Comparison of ENCODE assay signal across 8 mouse cellular contexts in the genomic region with DNA sequence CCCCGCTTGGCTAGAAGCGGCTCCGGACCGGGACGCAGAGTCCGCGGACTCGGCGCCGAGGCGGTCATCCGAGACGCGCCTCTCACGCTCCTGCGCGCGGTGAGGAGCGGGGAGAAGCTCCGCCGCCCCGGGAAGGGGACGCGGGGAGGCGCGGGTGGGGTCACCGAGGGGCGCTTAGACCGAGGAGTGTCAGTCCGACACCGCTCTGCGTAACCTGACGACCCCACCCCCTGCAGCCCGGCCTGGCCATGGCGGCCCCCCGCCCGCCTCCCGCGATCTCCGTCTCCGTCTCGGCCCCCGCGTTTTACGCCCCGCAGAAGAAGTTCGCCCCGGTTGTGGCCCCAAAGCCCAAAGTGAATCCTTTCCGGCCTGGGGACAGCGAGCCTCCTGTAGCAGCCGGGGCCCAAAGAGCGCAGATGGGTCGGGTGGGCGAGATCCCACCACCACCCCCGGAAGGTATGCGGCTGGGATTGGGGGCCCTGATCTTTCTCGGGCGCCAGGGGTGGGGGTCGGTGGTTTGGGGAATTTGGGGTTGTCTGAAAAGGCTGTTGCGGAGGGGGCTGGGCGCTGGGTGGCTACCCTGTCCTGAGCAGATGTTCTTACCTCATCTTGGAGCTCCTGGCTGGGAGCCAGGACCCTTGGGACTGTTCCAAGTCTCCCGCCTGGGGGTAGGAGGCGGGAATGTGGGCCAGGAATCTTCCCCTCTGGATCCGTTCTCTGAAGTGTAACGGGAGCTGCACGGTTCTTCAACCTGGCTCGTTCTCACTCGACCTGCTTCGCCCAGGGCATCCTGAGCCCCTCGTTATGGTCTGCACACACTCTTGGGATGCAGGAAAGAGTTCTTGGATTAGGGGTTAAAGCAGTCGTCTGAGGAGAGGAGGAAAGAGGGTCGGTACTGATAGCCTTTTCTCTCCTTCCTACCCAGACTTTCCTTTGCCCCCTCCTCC. TPM values are rescaled to one million over a fixed set of nuclear protein-coding genes. Genes with fewer than 3 reads are reported as not detected.
DNase-seq lines count a peak whose midpoint lies in the region; ATAC-seq and TF ChIP-seq lines count a peak whose summit lies in the region.

No protein-coding gene starts in this region.

- peak overlapping the region; percentile 88 for H3K4me2 ChIP-seq in limb, embryonic 13.5 days (replicated peaks)
- peak overlapping the region; percentile 93 for H3K4me2 ChIP-seq in midbrain, embryonic 16.5 days (ENCODE audit: low read length)

- peaks cover 43% of the 10 kb centered on the region for H3K36me3 ChIP-seq in embryonic facial prominence, embryonic 10.5 days (replicated peaks)
- peaks cover 33% of the 10 kb centered on the region for H3K36me3 ChIP-seq in limb, embryonic 13.5 days
- H3K36me3 ChIP-seq in midbrain, embryonic 16.5 days (ENCODE audit: control insufficient read depth, insufficient read depth, low read length): no peaks in the 10 kb centered on the region
- no peaks in the 10 kb centered on the region for H3K36me3 ChIP-seq in thymus, adult 2 months (ENCODE audit: control insufficient read depth, insufficient read depth, low read length)

- peak overlapping the region; percentile 89 for H3K9ac ChIP-seq in limb, embryonic 13.5 days
- peak overlapping the region; percentile 72 for H3K9ac ChIP-seq in midbrain, embryonic 16.5 days (ENCODE audit: low read depth, low read length)

- no peak for TF ChIP-seq POLR2A in thymus, adult 2 months (IDR thresholded peaks at IDR 0.05; ENCODE audit: control insufficient read depth, extremely low read depth, insufficient read depth, low read length, poor library complexity)

- H3K4me1 ChIP-seq in embryonic facial prominence, embryonic 10.5 days: peaks cover 43% of the 10 kb centered on the region
- H3K4me1 ChIP-seq in limb, embryonic 13.5 days: peaks cover 53% of the 10 kb centered on the region
- peaks cover 31% of the 10 kb centered on the region for H3K4me1 ChIP-seq in midbrain, embryonic 16.5 days (ENCODE audit: control insufficient read depth, insufficient read depth, low read length)
- peaks cover 38% of the 10 kb centered on the region for H3K4me1 ChIP-seq in thymus, adult 2 months (replicated peaks; ENCODE audit: control insufficient read depth, insufficient read depth, low read length)

- peak; percentile 29 for DNase-seq in 416B (ENCODE audit: low read depth)
- DNase-seq in adrenal gland, adult 2 months: peak; percentile 87
- DNase-seq in embryonic facial prominence, embryonic 10.5 days (ENCODE audit: low spot score): peak; percentile 70
- peak; percentile 81 for DNase-seq in heart, adult 8-10 months (ENCODE audit: low spot score)
- peak; percentile 91 to 95 for DNase-seq in kidney, adult 8-10 months
- peak; percentile 50 for DNase-seq in thymus, adult 2 months

- WGBS in embryonic facial prominence, embryonic 10.5 days: under 1% methylated on average over 72 of the region's 72 CpGs
- WGBS in limb, embryonic 13.5 days: under 1% methylated on average over 52 of the region's 72 CpGs
- under 1% methylated on average over 70 of the region's 72 CpGs for WGBS in midbrain, embryonic 16.5 days
- 2% methylated on average over 72 of the region's 72 CpGs for WGBS in thymus, adult 2 months

- no peaks in the 10 kb centered on the region for H3K9me3 ChIP-seq in embryonic facial prominence, embryonic 10.5 days
- H3K9me3 ChIP-seq in limb, embryonic 13.5 days: no peaks in the 10 kb centered on the region
- H3K9me3 ChIP-seq in midbrain, embryonic 16.5 days (replicated peaks; ENCODE audit: control insufficient read depth, low read length, poor library complexity, severe bottlenecking): no peaks in the 10 kb centered on the region

- no peaks in the 10 kb centered on the region for H3K27me3 ChIP-seq in embryonic facial prominence, embryonic 10.5 days (replicated peaks; ENCODE audit: low read depth, poor library complexity, severe bottlenecking)
- no peaks in the 10 kb centered on the region for H3K27me3 ChIP-seq in limb, embryonic 13.5 days
- H3K27me3 ChIP-seq in midbrain, embryonic 16.5 days (ENCODE audit: control insufficient read depth, insufficient read depth, low read depth, low read length): no peaks in the 10 kb centered on the region
- H3K27me3 ChIP-seq in thymus, adult 2 months (ENCODE audit: control insufficient read depth, insufficient read depth, low read length): no peaks in the 10 kb centered on the region

- peak overlapping the region; percentile 88 for H3K4me3 ChIP-seq in embryonic facial prominence, embryonic 10.5 days
- H3K4me3 ChIP-seq in limb, embryonic 13.5 days: peak overlapping the region; percentile 80
- H3K4me3 ChIP-seq in midbrain, embryonic 16.5 days (ENCODE audit: low read depth, low read length): peak overlapping the region; percentile 62
- peak overlapping the region; percentile 85 for H3K4me3 ChIP-seq in thymus, adult 2 months (ENCODE audit: control insufficient read depth, insufficient read depth, low read length)

- H3K27ac ChIP-seq in embryonic facial prominence, embryonic 10.5 days (replicated peaks): peak overlapping the region; percentile 97
- peak overlapping the region; percentile 96 for H3K27ac ChIP-seq in limb, embryonic 13.5 days
- H3K27ac ChIP-seq in midbrain, embryonic 16.5 days (ENCODE audit: low read length): peak overlapping the region; percentile 87
- H3K27ac ChIP-seq in thymus, adult 2 months (ENCODE audit: control insufficient read depth, insufficient read depth, low read length): no peak overlapping the region; the same call in 1 of the 2 replicates

- no peak for TF ChIP-seq CTCF in thymus, adult 2 months (IDR thresholded peaks at IDR 0.05; ENCODE audit: borderline replicate concordance, control insufficient read depth, extremely low read depth, insufficient read depth, low read length, poor library complexity)

- peak; percentile 38 for ATAC-seq in limb, embryonic 13.5 days (ENCODE audit: low FRiP score, low read depth)
- peak; percentile 73 for ATAC-seq in midbrain, embryonic 16.5 days

RNA-seq across cellular contexts. Expression of a gene that starts 0.9 kb away (rescaled TPM):
- total RNA-seq in adrenal gland, adult 2 months (2021): 100 to 1,000 TPM in 1 of 2 experiments, 10 to 100 TPM in 1; 96.9 to 121 TPM
- polyA plus RNA-seq in adrenal gland, adult 2 months (2012; rRNA removed): 192 and 204 TPM in 2 replicates
- 93.8 and 96.9 TPM in 2 replicates for polyA plus RNA-seq in embryonic facial prominence, embryonic 10.5 days (2016; fragmentation: Nextera tagmentation; extraction: Ambion mirVana)
- total RNA-seq in heart, adult 8-10 months (2022): 10 to 100 TPM; 39.3 to 47.4 (median 44.6) TPM
- 118 and 123 TPM in 2 replicates for polyA plus RNA-seq in limb, embryonic 13.5 days (2015; fragmentation: Nextera tagmentation; extraction: Ambion mirVana)
- 55.1 and 56.5 TPM in 2 replicates for polyA plus RNA-seq in midbrain, embryonic 16.5 days (2015; fragmentation: Nextera tagmentation; extraction: Ambion mirVana)
- polyA plus RNA-seq in thymus, adult 2 months (2012; rRNA removed): 209 and 222 TPM in 2 replicates

RNA-seq across cellular contexts. Expression of a gene that starts 22.8 kb away (rescaled TPM):
- total RNA-seq in adrenal gland, adult 2 months (2021): under 1 TPM; 0.23 to 0.86 TPM
- 0.18 and 0.37 TPM in 2 replicates for polyA plus RNA-seq in adrenal gland, adult 2 months (2012; rRNA removed)
- 3.9 and 5.1 TPM in 2 replicates for polyA plus RNA-seq in embryonic facial prominence, embryonic 10.5 days (2016; fragmentation: Nextera tagmentation; extraction: Ambion mirVana)
- total RNA-seq in heart, adult 8-10 months (2022): under 1 TPM; 0.19 to 0.37 (median 0.27) TPM
- 8.9 and 9.4 TPM in 2 replicates for polyA plus RNA-seq in limb, embryonic 13.5 days (2015; fragmentation: Nextera tagmentation; extraction: Ambion mirVana)
- polyA plus RNA-seq in midbrain, embryonic 16.5 days (2015; fragmentation: Nextera tagmentation; extraction: Ambion mirVana): 0.47 and 0.94 TPM in 2 replicates
- polyA plus RNA-seq in thymus, adult 2 months (2012; rRNA removed): 3.6 and 4.7 TPM in 2 replicates

RNA-seq across cellular contexts. Expression of a gene that starts 25.9 kb away (rescaled TPM):
- total RNA-seq in adrenal gland, adult 2 months (2021): under 1 TPM; 0.14 to 0.17 TPM
- 0.04 and 0.11 TPM in 2 replicates for polyA plus RNA-seq in adrenal gland, adult 2 months (2012; rRNA removed)
- 0.74 and 0.90 TPM in 2 replicates for polyA plus RNA-seq in embryonic facial prominence, embryonic 10.5 days (2016; fragmentation: Nextera tagmentation; extraction: Ambion mirVana)
- total RNA-seq in heart, adult 8-10 months (2022): under 1 TPM; 0.44 to 0.82 (median 0.51) TPM
- polyA plus RNA-seq in limb, embryonic 13.5 days (2015; fragmentation: Nextera tagmentation; extraction: Ambion mirVana): 0.45 and 0.56 TPM in 2 replicates
- 7.8 and 8.4 TPM in 2 replicates for polyA plus RNA-seq in midbrain, embryonic 16.5 days (2015; fragmentation: Nextera tagmentation; extraction: Ambion mirVana)
- polyA plus RNA-seq in thymus, adult 2 months (2012; rRNA removed): 0.17 and 0.24 TPM in 2 replicates

RNA-seq across cellular contexts. Expression of a gene that starts 49.7 kb away (rescaled TPM):
- 1 to 10 TPM in 1 of 2 experiments, under 1 TPM in 1; 0.90 to 7.2 TPM for total RNA-seq in adrenal gland, adult 2 months (2021)
- polyA plus RNA-seq in adrenal gland, adult 2 months (2012; rRNA removed): 0.50 and 0.63 TPM in 2 replicates
- not detected in 2 replicates for polyA plus RNA-seq in embryonic facial prominence, embryonic 10.5 days (2016; fragmentation: Nextera tagmentation; extraction: Ambion mirVana)
- total RNA-seq in heart, adult 8-10 months (2022): not detected
- not detected in 2 replicates for polyA plus RNA-seq in limb, embryonic 13.5 days (2015; fragmentation: Nextera tagmentation; extraction: Ambion mirVana)
- not detected in 2 replicates for polyA plus RNA-seq in midbrain, embryonic 16.5 days (2015; fragmentation: Nextera tagmentation; extraction: Ambion mirVana)
- 0.26 and 0.55 TPM in 2 replicates for polyA plus RNA-seq in thymus, adult 2 months (2012; rRNA removed)

RNA-seq across cellular contexts. Expression of a gene that starts 54.9 kb away (rescaled TPM):
- total RNA-seq in adrenal gland, adult 2 months (2021): 1 to 10 TPM in 1 of 2 experiments, under 1 TPM in 1; 0.62 to 4.4 TPM
- polyA plus RNA-seq in adrenal gland, adult 2 months (2012; rRNA removed): 0.16 TPM in 1 of 2 replicates, not detected in the other
- polyA plus RNA-seq in embryonic facial prominence, embryonic 10.5 days (2016; fragmentation: Nextera tagmentation; extraction: Ambion mirVana): not detected in 2 replicates
- total RNA-seq in heart, adult 8-10 months (2022): under 1 TPM in 1 of 4 experiments, not detected in 3; 0.25 TPM
- polyA plus RNA-seq in limb, embryonic 13.5 days (2015; fragmentation: Nextera tagmentation; extraction: Ambion mirVana): not detected in 2 replicates
- polyA plus RNA-seq in midbrain, embryonic 16.5 days (2015; fragmentation: Nextera tagmentation; extraction: Ambion mirVana): not detected in 2 replicates
- polyA plus RNA-seq in thymus, adult 2 months (2012; rRNA removed): 0.15 TPM in 1 of 2 replicates, not detected in the other

Comparison
In these comparisons a context has a peak if more than half of its experiments do, and no peak if none do; other contexts are left out.
1. DNase-seq: peak in every context shown above with its lines; median percentile 93 in kidney, adult 8-10 months; 87 in adrenal gland, adult 2 months; 81 in heart, adult 8-10 months; 70 in embryonic facial prominence, embryonic 10.5 days; 50 in thymus, adult 2 months; 29 in 416B.